Mouse (Mus musculus) leukemia stem cell, adult 10-12 weeks (primary cell): ENCODE results near the gene Olfr447. TPM values are rescaled to one million over a fixed set of nuclear protein-coding genes. Genes with fewer than 3 reads are reported as not detected.

Experiments used
- polyA plus RNA-seq: library from polyadenylated mRNA; stranded (reverse); fragments of >175 nt; gene quantifications from 2 replicates; pipeline ENCODE4 v1.2.3, GENCODE M21; 2012; ENCODE audit warnings: low replicate concordance

Gene Olfr447
- polyA plus RNA-seq: not detected in 2 replicates

DNA sequence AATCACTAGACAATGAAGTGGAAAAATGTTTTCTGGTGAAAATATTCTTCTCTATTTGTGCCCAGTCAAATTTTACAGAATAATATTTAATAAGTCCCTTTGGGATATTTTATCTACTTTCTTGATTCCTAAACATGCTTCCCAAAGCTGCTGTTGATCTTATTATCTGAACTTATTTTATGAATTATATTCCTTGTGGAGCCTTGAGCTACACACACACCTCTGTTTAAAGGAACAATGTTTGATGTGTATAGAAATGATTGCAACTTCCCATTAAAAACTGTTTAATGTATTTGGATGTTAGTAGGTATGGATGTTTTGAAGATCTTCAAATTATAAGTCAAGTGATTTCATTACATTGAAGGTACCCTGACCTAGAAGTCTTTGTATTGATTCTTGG, at the start of gene Olfr447:
Gene Olfr447 (plus strand): TSS at position 301 of the 400 bp plus-strand sequence.

DNA sequence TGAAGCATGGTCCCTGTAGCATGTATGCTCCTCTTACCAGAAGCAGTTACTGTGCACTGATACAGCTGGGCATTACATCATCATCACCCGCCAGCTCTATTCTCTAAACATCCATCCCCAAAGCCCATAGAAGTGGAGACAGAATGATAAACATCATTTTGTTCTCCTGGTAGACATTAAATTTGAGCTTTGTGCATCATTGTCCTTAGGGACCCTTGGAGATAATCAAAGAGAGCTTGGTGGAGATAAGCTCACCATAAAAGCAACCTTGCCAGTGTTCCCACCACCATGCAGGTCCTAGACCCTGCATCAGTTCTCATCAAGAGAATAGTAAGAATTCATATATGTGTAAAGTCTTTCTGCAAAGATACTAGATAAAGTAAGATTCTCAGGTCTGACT, 18.5 kb upstream of the Olfr447 start, which contains the start of gene Olfr448:
Gene Olfr448 (plus strand): TSS at position 301 of the 400 bp plus-strand sequence.

DNA sequence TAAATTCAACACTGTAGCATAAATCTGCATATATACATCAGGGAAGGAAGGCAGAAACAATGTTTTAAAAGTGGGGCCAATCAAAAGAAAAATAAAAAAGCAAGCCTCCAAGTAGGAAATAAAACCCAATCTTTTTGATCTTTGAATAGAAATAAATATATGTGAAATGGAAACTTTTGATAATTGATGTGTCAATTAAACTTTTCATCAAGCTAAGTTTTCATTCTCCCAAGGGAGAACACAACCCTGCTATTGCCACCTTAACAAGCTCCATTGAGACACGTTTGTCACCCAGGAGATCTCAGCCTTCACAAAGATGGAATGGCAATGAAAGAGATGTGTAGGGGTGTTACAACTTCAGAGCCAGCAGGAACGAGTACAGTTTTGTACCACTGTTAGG, 12.4 kb downstream of the Olfr447 start, which contains the start of gene Olfr446:
Gene Olfr446 (plus strand): TSS at position 301 of the 400 bp plus-strand sequence.

DNA sequence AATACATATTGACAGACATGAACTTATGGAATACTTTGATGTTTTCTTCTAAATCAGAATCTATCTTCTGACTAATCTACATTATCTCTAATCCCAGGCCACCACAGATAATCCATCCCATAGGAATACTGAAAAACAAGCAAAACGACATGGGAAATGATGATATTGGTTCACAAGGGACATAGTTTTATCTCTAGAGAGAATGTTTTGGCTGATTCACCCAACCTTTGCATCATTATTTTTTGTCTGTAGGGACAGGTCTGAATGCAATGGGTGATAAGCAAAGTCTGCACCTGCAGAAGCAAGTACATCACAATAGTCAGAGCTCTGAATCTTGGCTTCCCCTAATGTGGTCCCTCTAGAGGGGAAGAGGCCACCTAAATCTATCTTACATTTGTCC, 40.1 kb downstream of the Olfr447 start, which contains the start of gene Olfr444:
Gene Olfr444 (plus strand): TSS at position 301 of the 400 bp plus-strand sequence.

Other genes starting within 250 kb of the Olfr447 start
- 0.11 and 0.17 TPM in 2 replicates for gene Tcaf1, start 198.8 kb upstream of the Olfr447 start, polyA plus RNA-seq
- gene Olfr453, start 169.5 kb upstream of the Olfr447 start, polyA plus RNA-seq: not detected in 2 replicates
- 0.06 TPM in 1 of 2 replicates, not detected in the other for gene Olfr38, start 152.5 kb upstream of the Olfr447 start, polyA plus RNA-seq
- not detected in 2 replicates for gene Olfr452, start 123.8 kb upstream of the Olfr447 start, polyA plus RNA-seq
- 0.26 TPM in 1 of 2 replicates, not detected in the other for gene Olfr450, start 96.9 kb upstream of the Olfr447 start, polyA plus RNA-seq
- gene Olfr449, start 74.5 kb upstream of the Olfr447 start, polyA plus RNA-seq: not detected in 2 replicates
- gene Olfr448, start 18.4 kb upstream of the Olfr447 start, polyA plus RNA-seq: not detected in 2 replicates
- gene Olfr446, start 12.5 kb downstream of the Olfr447 start, polyA plus RNA-seq: not detected in 2 replicates
- not detected in 2 replicates for gene Olfr444, start 40.2 kb downstream of the Olfr447 start, polyA plus RNA-seq
- not detected in 2 replicates for gene Olfr441, start 197.5 kb downstream of the Olfr447 start, polyA plus RNA-seq
- not detected in 2 replicates for gene Olfr237-ps1, start 237.7 kb downstream of the Olfr447 start, polyA plus RNA-seq